Mouse (Mus musculus): ENCODE data around the gene Zfp53.
A peak's percentile ranks its signal among the peaks of the same experiment; 100 is the strongest.
"Not testable (repeated sequence)": the region's sequence is repeated elsewhere in the genome, so short reads cannot be mapped to it uniquely, and the experiment has no call there.

Zfp53 gene

DNA sequence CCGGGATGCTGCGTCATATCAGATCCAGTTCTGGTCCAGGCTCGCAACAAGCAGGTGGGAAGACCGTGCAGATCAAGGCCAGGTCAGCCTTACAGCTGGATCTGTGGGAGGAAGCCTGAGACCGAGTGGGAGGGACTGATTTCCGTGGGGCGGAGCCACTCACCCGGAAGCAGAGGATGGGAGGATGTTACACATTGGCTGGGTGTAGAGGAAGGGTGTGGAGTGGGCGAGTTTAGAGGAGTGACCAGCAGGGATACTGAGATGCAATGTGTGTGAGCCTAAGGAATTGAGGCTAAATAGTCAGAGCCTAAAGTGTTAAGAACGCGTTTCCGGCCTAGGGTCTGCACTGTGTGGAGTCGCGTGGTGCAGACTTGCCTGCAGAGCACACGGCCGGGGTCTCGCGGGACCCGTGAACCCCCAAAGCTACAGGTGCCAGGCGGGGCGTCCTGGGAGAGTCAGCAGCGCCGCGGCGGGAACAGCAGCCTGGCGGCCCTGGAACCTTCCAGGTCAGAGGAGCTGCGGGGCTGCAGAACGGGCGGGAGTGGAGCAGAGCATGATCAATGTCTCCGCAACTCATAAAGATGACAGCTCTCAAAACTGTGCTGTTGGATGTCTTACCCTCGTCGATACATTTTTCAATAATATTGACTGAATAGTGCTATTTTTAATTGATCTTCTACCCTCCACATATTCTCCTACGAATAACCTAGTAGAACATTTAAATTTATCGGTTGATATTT, at the start of gene Zfp53:
Zfp53 (plus strand) TSS at position 239 of the 740 bp plus-strand sequence.
- DNase-seq: peak; percentile 87

DNA sequence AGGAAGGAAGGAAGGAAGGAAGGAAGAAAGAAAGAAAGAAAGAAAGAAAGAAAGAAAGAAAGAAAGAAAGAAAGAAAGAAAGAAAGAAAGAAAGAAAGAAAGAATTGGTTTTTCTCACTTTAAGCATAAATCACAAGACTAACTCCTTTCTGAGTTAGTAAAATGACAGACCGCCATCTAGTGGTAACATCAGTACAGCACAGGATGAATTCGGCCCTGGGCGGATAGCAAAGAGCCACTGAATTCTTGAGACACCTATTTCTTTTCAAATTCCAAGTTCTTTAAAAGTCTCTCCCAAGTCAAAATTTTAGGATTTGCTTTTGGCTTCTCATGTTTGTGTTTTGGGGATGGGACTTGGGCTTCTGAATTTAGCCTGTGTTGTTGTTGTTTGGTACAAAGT, 39.1 kb upstream of the Zfp53 start:
- DNase-seq: peak; percentile 80

DNA sequence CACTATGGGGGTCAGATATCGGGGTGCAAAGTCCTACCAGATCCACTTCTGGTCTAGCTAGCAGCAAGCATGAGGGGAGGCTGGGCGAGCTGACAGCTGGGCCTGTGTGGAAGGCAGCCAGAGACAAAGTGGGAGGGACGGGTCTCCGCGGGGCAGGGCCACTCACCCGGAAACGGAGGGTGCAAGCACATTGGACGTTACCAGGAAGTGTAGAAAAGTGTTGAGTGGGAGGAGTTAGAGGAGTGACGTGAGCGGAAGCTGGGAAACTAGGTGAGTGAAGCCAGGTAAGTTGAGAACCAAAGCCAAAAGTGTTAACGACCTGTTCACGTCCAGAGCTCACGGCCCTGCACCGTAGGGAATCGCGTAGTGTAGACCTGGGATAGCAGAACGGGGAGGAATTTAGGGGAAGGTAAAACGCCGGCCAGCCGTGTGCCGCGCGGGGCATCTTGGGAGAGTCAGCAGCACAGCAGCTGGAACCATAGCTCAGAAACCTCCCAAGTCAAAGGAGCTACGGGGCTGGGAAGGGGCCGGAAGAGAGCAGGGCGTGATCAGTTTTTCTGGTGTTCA, 38.6 kb upstream of the Zfp53 start, which contains the start of gene Zfp51:
Zfp51 (plus strand) TSS at position 237 of the 567 bp plus-strand sequence.
- DNase-seq: peak; percentile 92

- no peak for DNase-seq
Measured at GRCm38 (mm10) chr17:21463550-21463949, 25.2 kb upstream of the Zfp53 start.

DNA sequence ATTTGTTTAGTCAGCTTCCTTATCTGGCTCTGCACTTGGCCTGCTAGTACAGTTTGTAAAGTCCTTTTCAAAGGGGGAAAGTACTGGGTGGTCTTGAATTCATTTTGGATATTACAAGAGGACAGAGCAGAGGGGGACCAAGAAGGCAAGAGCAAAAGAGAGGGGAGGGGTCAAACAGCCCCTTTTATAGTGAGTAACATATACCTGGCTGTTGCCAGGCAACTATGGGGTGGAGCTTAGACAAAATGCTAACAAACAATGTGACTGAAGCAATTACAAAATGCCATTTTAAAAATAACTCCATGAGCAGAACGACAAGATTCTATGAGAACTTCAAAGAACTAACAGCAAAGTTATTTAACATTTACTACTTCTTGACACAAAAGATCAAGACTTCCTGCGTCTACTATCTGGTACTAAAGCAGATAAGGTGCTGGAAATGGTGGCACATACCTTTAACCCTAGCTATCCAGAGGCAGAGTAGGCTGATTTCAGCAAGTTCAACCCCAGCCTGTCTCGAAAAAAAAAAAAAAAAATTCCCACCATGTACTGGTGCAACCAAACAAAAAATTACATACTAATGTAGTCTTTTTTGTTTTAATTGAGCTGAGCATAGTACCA, 16.7 kb upstream of the Zfp53 start:
- DNase-seq: no peak

GRCm38 (mm10) chr17:21472653-21473307, 16.0 kb upstream of the Zfp53 start:
- no peak for DNase-seq

GRCm38 (mm10) chr17:21473362-21474190, 15.2 kb upstream of the Zfp53 start:
- DNase-seq: no peak

GRCm38 (mm10) chr17:21474729-21475128, 14.1 kb upstream of the Zfp53 start:
- peak; percentile 39 for DNase-seq

DNA sequence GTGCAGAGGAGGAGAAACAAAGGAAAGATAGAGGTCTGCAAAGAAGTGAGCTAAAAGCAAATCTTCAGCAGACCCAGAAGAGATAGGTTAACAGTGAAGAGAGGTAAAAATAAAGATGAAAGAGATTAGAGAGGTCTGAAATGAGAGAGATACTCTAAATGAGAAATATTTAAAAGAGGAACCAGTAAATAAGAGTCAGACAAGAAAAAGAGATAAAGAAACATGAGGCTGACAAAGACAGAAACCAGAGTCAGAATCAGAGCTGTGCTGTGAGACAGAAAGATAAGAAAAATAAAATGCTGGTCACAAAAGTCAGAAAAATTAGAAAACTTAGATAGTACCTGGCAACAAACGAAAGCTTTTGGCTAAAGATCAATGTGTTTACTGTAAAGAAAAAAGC, 13.5 kb upstream of the Zfp53 start:
- not testable (repeated sequence) for DNase-seq

GRCm38 (mm10) chr17:21476351-21476750, 12.4 kb upstream of the Zfp53 start:
- DNase-seq: not testable (repeated sequence)

DNA sequence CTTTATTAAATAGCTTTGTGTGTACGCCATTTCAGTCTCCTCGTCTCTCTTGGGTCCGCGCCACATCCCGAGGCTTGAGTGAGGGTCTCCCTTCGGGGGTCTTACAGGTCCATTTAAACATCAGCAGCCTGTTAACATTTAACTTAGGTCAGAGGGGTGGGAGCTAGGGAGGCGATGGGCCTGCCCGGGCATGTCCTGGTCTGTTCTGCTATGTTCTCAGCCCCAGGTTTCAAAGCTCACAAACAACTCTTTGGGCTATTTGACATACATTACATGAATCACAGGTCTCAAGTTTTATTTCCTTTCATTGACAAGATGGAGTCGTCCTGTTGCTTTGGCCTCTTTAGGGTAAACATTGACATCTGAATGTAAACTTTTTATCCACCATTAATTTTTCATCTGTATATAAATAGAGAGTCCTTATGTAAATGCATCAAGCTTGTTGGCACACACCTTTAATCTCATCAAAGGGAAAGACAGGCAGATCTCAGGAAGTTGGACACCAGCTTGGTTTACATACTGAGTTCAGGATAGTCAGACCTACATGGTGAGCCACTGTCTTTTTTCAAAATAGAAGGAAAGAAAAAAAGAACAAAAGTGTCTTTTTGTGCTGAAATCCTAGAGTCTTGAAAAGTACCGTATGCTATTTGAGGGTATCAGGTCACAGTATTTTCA, 10.6 kb upstream of the Zfp53 start:
- not testable (repeated sequence) for DNase-seq

GRCm38 (mm10) chr17:21489500-21490001, 753 bp downstream of the Zfp53 start:
- no peak for DNase-seq

- DNase-seq: no peak
Measured at GRCm38 (mm10) chr17:21501365-21501764, 12.6 kb downstream of the Zfp53 start.

DNA sequence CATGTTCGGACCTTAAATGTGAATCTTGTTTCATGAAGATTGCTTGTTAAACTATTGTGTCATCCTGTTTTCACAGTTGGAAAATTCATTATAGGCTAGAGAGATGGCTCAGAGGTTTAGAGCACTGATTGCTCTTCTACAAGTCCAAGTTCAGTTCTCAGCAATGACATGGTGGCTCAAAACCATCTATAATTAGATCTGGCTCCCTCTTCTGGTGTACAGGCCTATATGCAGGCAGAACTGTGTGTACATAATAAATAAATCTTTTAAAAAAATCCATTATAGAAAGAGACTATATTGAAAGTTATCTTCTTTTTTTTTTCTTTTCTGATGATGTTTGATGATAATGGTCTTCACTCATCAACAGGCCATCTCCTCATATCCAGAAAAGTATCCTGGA, 15.7 kb downstream of the Zfp53 start:
- DNase-seq: no peak

DNA sequence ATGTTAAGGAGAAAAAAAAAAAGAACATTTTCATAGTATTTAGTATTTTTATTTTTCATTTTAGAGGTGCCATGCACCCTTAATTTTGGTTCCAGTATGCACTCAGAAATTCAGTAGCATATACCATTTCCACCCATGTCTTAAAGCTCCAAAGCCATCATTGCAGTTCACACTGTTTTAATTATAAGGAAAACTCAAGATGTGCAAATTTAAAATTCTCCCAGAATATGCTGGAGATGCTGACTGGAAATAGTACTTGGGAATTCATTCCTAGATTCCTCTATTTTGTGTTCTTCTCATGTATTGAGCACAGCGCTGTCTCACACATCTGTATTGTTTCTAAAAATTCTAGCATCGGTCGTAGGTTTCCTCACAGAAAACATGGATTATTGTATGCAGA, 17.5 kb downstream of the Zfp53 start:
- DNase-seq: no peak

DNA sequence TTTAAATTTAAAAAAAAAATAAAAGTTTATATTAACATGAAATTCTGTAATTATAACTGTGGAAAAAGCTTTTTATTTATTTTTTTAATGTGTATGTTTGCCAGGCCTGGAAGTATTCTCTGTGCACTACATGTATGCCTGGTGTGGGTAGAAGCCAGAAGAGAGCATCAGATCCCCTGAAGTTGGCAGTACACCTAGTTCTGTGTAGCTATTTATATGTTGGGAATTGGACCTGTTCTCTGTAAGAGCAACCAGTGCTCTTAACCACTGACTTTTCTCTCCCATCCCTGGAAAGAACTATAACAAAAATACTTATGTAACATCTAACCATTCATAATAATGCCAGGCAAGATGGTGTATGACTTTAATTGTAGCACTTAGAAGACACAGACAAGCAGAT, 21.0 kb downstream of the Zfp53 start:
- DNase-seq: no peak

- peak; percentile 68 for DNase-seq
Measured at GRCm38 (mm10) chr17:21515403-21516105, 26.8 kb downstream of the Zfp53 start.

DNA sequence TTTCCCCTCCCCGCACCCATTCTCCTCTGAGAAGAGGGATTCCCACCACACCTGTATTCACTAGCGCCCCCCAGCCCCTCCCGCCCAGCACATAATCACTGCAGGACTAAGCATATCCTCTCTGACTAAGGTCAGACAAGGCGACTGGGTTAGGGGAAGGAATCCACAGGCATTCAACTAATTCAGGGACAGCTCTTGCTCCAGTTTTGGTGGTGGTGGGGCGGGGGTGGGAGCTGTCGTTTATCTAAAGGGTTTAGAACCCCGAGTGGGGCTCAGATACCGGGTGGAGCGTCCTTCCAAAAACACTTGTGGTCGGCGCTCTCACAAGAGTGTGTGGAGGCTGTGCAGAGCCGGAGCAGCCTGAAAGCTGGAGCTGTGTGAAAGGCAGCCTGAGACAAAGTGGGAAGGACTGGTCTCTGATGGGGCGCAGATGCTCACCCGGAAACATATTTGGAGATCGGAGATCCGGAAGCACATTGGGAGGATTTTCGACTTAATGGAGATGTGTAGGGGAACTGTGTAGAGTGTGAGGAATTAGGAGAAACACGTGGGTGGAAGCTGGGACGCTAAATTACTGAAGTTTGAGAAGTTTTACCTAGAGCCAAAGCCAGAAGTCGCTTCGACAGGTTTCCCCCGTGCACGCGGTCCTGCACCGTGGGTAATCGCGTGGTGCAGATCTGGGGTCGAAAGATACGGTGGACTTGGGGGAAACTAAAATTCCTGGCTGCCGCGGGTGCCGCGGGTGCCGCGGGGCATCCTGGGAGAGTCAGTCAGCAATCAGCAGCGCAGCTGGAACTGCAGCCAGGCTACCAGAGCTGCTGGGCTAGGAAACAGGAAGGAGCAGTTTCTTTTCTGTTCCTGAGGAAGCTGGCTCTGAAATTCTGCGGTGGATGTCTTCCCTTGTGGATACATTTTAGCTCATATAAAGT, 27.7 kb downstream of the Zfp53 start:
- peak; percentile 55 for DNase-seq

DNA sequence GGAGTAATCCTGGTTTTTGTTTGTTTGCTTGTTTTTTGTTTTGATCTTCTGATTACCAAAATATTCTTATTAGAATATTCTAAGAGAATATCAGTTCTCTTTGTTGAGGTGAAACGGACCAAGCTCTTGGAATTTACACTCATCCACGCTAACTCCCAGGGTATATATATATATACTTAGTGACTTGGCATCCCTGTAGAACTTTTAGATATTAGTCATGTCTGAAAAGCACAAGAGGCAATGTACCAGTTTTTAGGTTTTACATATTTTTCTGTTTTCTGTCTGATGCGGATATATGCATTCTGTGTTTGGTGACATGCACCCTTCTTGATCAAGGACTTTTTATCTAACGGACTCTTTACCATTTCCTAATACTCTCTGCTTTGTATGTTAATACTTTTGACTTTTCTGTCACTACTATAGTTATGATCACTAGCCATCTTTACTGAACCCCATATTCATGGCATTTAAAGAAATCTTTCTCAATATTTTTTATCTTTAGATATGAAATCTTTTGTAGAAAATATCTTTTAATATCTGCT, 28.4 kb downstream of the Zfp53 start:
- no peak for DNase-seq

DNA sequence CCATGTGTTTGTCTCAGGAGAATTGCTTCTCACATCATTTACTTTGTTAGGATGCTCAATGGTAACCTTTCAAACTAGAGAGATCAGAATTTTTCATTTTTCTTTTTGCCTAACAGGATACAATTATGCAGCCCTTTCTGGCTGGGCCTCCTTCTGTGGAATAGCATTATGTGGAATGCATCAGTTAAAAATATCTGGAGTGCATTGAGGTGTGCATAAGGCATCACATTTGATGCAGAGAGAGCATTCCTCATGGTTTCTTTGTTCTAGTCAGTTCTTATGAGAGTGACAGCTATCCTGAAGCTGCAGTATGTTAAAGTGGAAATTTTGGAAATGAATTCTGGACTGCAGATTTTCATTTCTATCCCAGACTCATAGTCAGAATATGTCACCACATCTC, 37.5 kb downstream of the Zfp53 start:
- DNase-seq: no peak

All from thymus, postnatal 25 days (tissue).